Mouse (Mus musculus): ENCODE data around the gene Slc27a1.
A peak's percentile ranks its signal among the peaks of the same experiment; 100 is the strongest.

Gene Slc27a1

DNA sequence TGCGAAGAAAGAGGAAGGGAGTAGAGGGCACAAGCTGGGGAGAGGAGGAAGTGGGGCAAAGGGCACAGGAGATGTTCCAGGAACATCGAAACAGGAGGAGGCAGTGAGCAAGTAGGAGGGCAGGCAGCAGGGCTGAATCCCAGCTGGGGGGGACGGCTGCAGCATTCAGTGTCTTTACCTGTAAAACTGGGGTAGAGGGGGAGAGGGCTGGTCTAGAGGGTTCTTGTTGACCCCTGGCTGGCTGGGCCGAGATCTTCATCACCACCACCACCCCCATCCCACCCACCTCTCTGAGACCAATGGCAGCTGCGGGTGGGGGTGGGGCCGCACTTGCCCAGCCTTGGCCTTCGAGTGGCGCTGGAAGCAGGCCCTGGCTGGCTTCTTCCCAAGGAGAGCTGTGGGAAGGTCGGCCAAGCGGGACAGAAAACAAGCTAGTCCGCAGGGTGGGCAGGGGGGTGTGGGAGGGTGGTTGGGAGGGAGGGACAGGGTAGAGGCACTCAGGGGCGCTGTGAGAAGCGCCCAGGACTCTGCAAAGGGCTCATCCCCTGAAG is at the start of gene Slc27a1:
Gene Slc27a1, plus strand, starts transcription at position 496 of the 551 bp plus-strand sequence.
- DNase-seq: no peak

DNA sequence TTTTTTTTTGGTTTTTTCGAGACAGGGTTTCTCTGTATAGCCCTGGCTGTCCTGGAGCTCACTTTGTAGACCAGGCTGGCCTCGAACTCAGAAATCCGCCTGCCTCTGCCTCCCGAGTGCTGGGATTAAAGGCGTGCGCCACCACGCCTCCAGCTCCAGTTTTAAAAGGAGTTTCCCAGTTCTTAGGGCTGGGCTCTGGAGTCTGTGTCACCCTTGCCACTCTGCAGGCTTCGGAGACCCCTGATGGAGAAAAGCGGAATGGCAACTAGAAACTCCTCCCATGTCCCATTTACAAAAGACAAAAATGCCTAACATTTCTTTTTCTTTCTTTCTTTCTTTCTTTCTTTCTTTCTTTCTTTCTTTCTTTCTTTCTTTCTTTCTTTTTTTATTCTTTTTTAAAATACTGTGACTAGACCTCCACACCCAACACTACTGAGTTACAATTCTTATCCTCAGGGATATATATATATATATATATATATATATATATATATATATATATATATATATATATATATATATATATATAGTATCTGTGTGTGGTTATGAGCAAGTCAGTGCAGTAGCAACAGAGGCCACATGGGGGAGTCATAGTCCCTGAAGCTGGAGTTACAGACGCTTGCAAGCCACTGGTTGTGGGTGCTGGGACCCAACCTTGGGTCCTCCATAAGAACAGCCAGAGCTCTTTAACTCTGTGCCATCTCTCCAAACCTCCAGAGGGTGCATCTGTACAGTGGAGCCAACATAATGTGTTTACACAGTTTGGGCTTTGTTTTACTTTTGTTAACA is 49.5 kb upstream of the Slc27a1 start:
- DNase-seq: peak; percentile 77

DNA sequence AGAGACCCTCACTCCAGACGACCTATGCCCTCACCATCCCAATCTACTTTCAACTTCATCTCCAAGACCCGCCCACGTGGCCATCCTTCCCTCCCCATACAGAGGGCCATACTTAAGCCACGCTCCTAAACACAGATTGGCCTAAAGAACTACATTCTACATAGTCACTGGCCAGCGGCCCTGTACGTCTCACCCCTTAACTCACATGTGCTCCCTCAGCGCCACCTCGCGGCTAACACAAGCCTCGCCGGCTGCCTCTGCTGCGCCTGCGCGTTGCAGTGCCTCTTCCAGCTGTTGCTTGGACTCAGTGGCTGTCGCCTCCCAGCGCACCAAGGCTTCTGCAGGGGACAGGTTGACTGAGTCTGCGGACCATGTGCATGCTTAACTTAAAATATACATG is 47.0 kb upstream of the Slc27a1 start:
- DNase-seq: peak; percentile 98

DNA sequence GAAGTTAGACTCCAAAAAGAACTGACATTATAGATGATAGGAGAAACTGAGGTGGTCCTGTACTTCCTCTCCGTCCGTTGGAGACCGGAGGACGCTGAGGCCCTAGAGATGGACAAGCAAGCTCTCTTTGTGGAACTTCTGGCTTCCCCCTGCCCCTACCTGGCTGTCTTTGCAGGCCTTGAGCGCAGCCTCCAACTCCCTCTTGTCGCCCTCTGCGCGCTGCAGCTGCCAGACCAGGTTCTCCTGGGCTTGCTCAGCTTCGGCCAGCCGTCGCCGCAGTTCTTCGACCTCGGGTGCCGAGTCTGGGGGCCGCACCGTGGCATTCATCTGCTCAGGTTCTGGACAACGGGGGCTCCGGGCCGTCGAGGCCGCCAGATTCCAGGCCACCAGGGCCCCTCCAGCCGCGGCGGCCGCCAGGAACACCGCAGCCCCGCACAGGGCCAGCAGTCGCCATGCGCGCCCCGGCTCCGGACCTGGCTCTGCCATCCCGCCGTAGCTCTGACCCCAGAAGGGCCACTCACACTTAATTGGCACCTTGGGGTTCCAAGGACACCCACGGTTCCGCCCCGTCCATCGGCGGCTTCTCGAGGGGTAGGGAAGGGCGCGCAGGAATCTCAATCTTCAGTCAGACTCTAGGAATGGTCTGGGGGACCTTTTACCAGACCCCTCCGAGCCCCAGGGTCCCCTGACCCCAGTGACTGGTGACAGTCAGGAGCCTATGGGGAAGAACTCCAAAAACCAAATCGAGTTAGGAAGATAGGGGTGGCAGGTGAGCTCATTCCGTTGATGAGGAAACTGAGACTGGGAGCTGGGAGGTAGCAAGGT is 43.2 kb upstream of the Slc27a1 start, which contains the start of gene Ccdc194:
Gene Ccdc194, minus strand, starts transcription at position 486 of the 825 bp plus-strand sequence.
- DNase-seq: no peak

GRCm38 (mm10) chr8:71526272-71526671 is 42.4 kb upstream of the Slc27a1 start:
- no peak for DNase-seq

GRCm38 (mm10) chr8:71527162-71527870 is 41.4 kb upstream of the Slc27a1 start:
- DNase-seq: no peak

DNA sequence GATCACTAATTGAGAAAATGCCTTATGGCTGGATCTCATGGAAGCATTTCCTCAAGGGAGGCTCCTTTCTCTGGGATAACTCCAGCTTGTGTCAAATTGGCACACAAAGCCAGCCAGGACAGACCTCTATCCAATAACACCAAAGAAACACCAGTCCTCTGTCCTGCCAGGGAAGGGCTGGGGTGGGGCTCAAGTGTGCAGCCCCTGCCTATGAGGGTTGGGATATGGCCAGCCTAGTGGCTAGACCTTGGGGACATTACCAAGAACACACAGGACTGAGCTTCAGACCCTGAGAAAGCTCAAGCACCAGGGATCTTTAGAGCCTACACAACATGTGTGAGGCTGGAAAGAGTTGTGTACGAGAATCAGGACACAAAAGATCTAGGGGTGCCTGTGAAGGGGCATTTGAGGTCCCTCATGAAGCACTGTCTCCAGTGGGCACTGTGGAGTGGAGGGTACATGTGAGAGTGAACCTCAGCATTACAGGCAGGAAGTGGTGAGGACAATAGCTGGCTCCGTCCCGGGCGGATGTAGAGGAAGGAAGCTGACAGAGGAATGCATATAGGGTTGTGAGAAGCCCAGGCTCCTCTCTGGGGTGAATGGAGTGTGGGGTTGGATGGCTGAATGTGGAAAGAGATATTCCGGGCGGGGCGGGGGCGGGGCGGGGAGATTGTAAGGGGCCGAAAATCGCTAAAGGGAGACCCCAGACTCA is 40.2 kb upstream of the Slc27a1 start:
- DNase-seq: peak; percentile 66

DNA sequence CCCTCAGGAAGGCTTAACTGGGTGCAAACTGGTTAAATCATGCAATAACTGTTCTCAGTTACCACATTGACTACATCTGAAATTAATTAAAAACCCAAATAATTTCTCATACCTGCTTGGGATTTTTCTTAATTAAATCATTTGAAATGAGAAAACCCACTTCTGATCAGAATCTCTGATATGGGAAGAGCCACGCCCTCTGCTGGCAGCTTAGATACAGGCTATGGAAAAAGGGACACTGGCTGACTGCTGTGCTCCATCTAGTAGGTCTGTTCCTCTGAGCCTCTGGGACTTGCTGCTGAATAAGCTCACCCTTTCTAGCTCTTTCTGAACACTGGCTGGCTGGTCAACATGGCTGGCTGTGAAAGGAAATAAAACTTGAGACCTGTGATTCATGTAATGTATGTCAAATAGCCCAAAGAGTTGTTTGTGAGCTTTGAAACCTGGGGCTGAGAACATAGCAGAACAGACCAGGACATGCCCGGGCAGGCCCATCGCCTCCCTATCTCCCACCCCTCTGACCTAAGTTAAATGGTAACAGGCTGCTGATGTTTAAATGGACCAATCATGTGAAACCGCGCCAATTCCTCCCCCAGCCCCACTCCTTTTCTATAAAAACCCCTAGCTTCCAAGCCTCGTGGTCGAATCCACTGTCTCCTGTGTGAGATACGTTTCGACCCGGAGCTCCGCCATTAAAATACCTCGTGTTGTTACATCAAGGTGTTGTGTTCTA is 37.8 kb upstream of the Slc27a1 start:
- DNase-seq: peak; percentile 55

GRCm38 (mm10) chr8:71534263-71534810 is 34.3 kb upstream of the Slc27a1 start:
- DNase-seq: no peak

GRCm38 (mm10) chr8:71535663-71536062 is 33.0 kb upstream of the Slc27a1 start:
- DNase-seq: peak; percentile 70

DNA sequence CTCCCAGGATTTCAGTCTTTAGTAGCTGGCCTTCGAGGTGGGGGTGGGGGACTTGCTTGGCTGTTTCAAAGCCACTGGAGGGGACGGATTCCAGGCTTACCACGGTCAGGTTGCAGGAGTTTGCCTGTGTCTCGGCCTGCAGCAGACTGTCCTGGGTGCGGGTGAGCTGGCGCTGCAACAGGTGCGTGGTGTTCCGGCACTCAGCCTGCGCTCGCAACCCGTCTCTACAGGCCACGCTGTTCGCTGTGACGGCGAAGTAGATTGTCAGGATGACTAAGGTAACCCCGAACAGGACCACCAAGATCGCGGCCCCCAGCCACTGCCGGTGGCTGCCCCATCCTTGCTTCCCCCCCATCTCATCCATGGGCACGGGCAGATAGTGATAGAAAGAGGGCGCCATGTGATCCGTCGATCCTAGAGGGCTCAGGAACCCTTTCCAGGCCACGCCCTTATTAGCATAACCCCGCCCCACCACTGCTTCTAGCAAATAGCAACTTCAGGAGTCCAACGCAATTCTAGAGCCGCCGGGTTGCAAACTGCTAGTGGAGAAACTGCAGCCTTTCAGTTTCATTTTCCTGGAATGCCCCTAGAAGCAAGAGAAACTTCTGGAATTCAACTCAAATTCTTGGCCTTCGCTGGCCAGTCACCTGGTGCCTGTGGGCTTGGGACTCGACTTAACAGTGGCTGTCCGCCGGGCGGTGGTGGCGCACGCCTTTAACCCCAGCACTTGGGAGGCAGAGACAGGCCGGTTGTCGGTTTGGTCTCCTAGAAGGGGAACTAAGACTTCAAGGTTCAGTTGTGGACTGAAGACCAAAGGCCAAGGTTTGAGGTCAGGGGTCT is 31.4 kb upstream of the Slc27a1 start, which contains the start of gene Bst2:
Gene Bst2, minus strand, starts transcription at position 429 of the 840 bp plus-strand sequence.
- DNase-seq: peak; percentile 89

GRCm38 (mm10) chr8:71542632-71543343 is 25.9 kb upstream of the Slc27a1 start, which contains the start of gene Mvb12a:
Gene Mvb12a, plus strand, starts transcription at chr8:71542922.
- DNase-seq: peak; percentile 88

GRCm38 (mm10) chr8:71543755-71544154 is 24.9 kb upstream of the Slc27a1 start:
- no peak for DNase-seq

DNA sequence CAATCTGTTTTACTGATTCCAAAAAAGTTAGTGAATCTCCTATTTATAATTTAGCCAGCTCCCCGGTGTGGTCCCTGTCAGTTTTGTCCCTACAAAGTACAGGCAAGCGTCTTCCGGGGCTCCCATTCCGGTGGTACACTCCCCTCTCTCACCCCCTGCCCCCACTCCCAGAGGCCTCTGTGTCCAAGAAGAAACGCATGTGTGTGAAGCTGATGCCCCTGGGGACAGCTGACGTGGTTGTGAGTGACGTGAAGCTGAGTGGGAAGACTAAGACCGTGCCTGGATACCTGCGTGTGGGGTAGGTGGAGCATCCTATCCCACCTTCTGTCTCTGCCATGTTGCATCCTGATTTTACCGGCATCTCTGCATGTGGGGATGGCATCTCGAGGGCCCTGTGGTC is 23.6 kb upstream of the Slc27a1 start:
- DNase-seq: no peak

- peak; percentile 84 for DNase-seq
These were observed 21.1 kb upstream of the Slc27a1 start for GRCm38 (mm10) chr8:71547590-71547989.

DNA sequence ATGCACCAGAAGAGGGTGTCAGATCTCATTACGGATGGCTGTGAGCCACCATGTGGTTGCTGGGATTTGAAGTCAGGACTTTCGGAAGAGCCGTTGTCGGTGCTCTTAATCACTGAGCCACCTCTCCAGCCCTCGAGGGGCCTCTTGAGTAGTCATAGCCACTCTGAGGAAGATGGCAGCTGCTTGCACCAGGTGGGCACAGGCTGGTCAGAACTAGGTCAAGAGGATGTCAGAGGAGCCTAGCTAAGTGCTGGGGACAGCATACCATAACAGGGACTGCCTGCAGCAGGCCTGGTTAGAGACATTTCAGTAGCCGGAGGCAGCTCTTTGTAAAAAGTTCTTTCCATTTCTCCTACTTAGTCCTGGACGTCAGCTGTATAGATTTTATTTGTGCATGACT is 17.9 kb upstream of the Slc27a1 start:
- DNase-seq: peak; percentile 53

GRCm38 (mm10) chr8:71552770-71553169 is 15.9 kb upstream of the Slc27a1 start:
- DNase-seq: no peak

DNA sequence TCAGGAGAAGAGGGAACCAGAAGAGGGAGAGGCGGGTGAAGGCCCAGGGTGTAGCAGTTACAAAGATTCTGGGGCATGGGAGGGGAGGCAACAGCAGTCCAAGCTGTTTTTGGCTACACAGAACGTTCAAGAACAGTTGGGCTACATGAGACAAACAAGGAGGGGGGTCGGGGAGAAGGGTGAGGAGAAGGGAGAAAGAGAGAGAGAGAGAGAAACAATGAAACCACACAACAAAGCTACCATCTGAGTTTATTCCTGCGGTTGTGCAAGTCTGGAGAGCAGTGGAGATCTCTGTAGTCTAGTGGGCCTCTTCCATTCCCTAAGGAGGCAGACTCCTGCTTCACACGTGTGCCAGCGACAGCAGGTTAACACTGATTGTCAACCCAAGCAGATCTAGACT is 14.7 kb upstream of the Slc27a1 start:
- no peak for DNase-seq

- DNase-seq: no peak
These were observed 14.0 kb upstream of the Slc27a1 start for GRCm38 (mm10) chr8:71554644-71555043.

Data from thymus, postnatal 4 days (tissue).